Mouse (Mus musculus) macrophage (primary cell): ENCODE measurements around the gene Opn5. TPM values are rescaled to one million over a fixed set of nuclear protein-coding genes. Genes with fewer than 3 reads are reported as not detected.

ENCODE experiments used
- H3K27ac ChIP-seq: fragments of 350-480 bp; formaldehyde crosslinking; 2 replicates; pipeline ENCODE4 v1.9.0; 2021
- H3K36me3 ChIP-seq: fragments of 350-480 bp; formaldehyde crosslinking; 2 replicates; pipeline ENCODE4 v1.9.0; 2021; ENCODE audit errors: inconsistent target
- H3K4me3 ChIP-seq: fragments of 350-480 bp; formaldehyde crosslinking; 2 replicates; pipeline ENCODE4 v1.9.0; 2021; ENCODE audit errors: inconsistent target
- H3K79me2 ChIP-seq: fragments of 350-480 bp; formaldehyde crosslinking; 2 replicates; pipeline ENCODE4 v1.9.0; 2021; ENCODE audit errors: inconsistent target
- WGBS: methylation state at CpG from one replicate; pipeline ENCODE4 v1.1.7; 2026; ENCODE audit warnings: inconsistent platforms; ENCODE audit not compliant: missing documents; 5-methylcytosine and 5-hydroxymethylcytosine counted together
- polyA plus RNA-seq: library from polyadenylated mRNA; stranded (reverse); fragments of 250-400 nt; gene quantifications from 3 replicates; pipeline ENCODE4 v1.2.4, GENCODE M21; 2018; ENCODE audit warnings: inconsistent platforms
- total RNA-seq, 78 experiments: library from RNA; depleted of rRNA; stranded (reverse); fragments of 250-400 nt; gene quantifications; 1 replicate in 9 of 78; 2 replicates in 24 of 78; 3 replicates in 43 of 78; 4 replicates in 2 of 78; pipeline ENCODE4 v1.2.4; 2018; ENCODE audit warnings: inconsistent platforms in 56 of 78

Gene Opn5
- not detected for total RNA-seq (2018; cell fraction: chromatin; rRNA removed)
- not detected for total RNA-seq (2018; cell fraction: cytosol; rRNA removed)
- not detected for total RNA-seq (2018; cell fraction: nucleus; rRNA removed)
- polyA plus RNA-seq, result not detected in 3 replicates

DNA sequence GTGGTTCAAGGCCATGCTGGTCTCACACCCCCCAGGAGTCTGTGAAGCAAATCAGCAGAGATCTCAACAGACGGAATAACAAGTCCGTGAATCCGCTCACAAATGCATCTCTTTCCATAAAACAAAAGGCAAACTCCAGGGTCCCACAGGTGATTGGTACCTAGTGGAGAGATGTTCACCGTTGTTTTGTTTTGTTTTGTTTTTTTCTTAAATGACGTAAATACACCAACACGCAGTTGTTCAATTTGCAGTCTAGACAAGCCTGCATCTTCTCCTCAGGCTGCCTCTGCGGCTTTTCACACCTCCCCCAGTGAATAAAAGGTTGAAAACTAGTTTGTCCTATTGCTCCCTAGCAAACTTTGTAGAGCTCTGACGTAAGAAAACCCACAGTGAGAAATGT, at the start of gene Opn5:
TSS of gene Opn5 (minus strand) at position 101 of the 400 bp plus-strand sequence.
- 83% methylated on average over 8 of the region's 8 CpGs for WGBS
- Histone ChIP-seq H3K79me2 (no peaks in the 10 kb centered on the region), H3K36me3 (no peaks in the 10 kb centered on the region), H3K4me3 (no peak within 1 kb of the TSS), H3K27ac (no peak within 1 kb of the TSS)

DNA sequence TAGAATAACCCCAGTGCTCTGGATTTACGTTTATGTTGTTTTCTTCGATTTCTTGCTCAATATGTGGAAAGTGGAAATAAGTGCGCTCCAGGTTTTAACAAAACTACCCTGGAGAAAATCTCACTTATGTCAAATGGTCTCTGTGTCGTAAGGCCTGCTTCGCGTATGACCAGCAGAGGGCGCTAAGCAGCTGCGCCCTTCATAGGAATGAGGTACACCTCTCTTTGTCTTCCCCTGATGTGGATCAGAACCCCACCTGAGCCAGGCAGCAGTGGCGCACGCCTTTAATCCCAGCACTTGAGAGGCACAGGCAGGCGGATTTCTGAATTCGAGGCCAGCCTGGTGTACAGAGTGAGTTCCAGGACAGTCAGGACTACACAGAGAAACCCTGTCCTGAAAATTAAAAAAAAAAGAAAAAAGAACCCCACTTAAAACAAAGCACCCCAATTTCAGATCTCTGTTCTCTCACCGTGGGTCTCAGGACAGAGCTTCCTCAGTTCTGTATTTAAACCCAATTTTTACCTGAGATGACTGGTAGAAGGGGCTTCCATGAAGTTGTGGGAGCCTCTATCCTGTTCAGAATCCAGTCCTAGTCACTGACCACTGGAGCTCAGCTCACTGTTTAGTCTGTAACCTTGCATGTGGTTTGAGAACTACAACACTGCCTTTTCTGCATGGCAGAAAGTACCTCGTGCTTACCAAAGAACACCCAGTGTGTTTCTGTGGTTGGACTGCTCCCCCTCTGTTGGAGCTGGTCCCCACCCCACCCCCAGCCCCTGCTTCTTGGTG, 47.6 kb upstream of the Opn5 start:
- H3K79me2 ChIP-seq, result no peaks in the 10 kb centered on the region
- 24% methylated on average over 14 of the region's 14 CpGs for WGBS

DNA sequence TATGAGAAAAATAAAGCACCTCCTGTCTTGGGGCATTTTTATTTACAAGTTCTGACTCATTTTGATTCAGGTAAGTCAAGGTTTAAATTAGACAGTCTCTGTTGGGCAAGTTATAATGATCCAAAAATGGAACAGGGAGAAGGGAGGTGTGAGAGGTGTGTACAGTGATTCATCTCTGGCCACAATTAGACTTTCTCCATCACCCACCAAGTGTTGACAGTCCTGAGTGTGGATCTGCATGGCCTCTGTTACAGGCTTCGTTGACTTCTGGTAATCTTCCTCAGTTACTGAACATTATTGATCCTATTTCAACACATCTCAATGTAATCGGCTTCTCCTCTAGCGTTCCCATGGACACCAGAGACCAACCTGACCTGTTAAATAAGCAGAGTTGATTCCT, 32.2 kb upstream of the Opn5 start:
- Histone ChIP-seq H3K36me3 (no peaks in the 10 kb centered on the region), H3K79me2 (no peaks in the 10 kb centered on the region), H3K27ac (no peak overlapping the region), H3K4me3 (no peak overlapping the region)
- 89% methylated on average over 3 of the region's 3 CpGs for WGBS

More for the DNA sequence above, 47.6 kb upstream of the Opn5 start:
- H3K4me3 ChIP-seq, result no peak overlapping the region
- no peak overlapping the region for H3K27ac ChIP-seq
- no peaks in the 10 kb centered on the region for H3K36me3 ChIP-seq

DNA sequence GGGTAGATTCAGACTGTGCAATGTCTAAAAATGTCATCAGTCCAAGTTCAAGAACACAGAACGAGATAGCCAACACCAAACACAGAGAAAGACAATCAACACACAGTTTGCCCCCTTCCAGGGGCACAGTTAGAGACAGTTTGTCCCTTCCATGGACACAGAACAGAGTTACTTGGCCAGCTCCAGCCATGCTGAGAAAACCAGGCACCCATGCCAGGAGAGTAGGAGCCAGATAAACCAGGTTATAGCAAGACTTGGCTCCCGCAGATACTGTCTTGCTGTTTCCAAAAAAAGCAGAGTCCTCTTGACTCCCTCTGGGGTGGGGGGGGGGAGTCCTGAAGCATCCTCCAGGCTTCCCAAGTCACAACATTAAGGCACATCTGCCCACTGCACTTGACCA, 19.0 kb upstream of the Opn5 start:
- Histone ChIP-seq H3K4me3 (no peak overlapping the region), H3K36me3 (no peaks in the 10 kb centered on the region), H3K27ac (no peak overlapping the region), H3K79me2 (no peaks in the 10 kb centered on the region)
- WGBS, result 80% methylated on average over 2 of the region's 2 CpGs

DNA sequence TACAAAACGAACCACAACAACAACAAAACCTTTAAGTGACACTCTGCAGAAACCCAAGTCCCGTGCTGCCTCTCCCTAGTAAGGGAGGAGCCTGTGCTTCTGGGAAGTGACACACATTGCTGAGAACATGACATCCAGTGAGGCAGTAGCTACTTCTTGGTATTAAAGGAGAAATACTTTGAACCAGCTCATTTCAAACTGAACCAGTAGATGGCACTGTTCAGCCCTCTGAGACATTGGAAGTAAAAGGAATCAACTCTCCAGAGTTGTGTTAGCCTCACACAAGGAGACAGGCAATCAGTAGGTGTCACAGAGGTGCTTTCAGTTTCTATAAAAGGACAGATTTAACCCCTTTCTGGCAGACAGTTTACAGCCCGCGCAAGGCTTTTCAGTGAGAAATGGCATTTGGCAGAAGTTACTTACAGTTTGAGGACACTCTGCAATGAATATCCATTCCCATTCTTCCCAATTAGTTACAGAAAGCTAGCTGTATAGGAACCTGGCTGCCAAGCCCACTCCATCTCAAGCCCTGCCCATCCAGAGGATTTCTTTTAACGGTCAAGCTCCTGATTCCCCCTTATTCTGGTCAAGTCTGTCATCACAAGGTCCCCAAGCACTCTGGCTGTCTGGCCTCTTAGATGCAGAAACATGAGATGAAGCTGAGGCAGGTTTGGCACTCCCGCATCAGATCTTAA, 2.0 kb upstream of the Opn5 start:
- Histone ChIP-seq H3K27ac (no peak overlapping the region), H3K79me2 (no peaks in the 10 kb centered on the region), H3K36me3 (no peaks in the 10 kb centered on the region), H3K4me3 (no peak overlapping the region)
- WGBS, result 32% methylated on average over 6 of the region's 6 CpGs

DNA sequence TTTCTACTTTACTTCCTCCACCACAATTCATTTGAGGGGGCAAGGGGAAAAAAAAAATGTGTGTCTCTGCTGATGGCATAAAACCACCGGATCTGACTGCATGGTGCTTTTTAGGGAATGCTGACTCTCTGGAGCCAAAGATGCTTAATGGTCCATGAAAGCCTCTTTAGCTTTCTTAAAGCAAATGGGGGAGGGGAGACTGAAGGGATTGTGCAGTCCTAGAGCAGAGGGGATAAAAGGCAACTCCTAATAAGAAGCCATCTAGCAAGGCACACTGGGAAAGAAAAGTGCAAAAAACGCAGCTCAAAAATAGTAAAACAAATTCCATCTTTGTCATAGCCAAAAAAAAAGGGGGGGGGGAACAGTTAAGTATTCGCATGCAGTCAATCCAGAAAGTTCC, 2.9 kb downstream of the Opn5 start:
- no peaks in the 10 kb centered on the region for H3K36me3 ChIP-seq
- WGBS, result 78% methylated on average over 3 of the region's 3 CpGs
- H3K79me2 ChIP-seq, result no peaks in the 10 kb centered on the region
- H3K27ac ChIP-seq, result no peak overlapping the region
- no peak overlapping the region for H3K4me3 ChIP-seq

DNA sequence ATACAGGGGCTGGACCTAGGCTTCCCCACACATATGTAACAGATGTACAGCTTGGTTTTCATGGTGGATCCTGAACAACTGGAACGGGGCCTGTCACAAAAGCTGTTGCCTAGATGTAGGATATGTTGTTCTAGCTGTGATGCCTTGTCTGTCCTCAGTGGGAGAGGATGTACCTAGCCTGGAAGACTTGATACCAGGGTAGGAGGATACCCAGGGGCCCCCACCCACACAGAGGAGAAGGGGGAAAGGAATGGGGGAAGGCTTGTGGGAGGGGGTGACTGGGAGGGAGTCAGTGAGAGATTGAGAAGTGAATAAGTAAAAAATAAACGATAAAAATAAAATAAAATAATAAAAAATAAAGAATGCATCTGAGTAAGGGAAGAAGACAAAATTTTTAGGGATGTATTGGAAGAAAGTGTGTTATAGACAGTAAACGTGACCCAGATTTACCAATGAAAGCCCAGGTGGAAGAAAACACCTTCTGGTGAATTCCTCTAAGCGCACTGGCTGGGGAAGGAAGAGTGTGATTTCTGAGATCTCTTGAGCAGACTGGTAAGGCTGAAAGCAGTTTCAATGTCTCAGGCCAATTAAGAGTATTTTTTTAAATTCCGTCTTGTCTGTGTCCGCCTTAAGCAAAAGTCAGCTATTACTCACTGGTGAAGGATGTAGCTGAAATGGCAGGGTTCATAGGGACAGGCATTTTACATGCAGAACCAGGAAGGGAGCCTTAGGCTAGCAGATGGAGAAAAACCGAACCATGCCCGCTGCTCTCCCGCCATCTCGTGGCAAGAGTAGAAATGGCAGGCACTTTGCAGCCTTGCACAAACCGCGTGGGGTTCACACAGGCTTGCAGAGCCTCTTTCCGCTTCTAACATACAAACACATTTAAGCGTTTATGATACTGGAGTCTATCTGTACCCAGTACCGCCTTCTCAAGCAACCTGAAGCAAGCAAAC, 8.1 kb downstream of the Opn5 start:
- 31% methylated on average over 15 of the region's 15 CpGs for WGBS

DNA sequence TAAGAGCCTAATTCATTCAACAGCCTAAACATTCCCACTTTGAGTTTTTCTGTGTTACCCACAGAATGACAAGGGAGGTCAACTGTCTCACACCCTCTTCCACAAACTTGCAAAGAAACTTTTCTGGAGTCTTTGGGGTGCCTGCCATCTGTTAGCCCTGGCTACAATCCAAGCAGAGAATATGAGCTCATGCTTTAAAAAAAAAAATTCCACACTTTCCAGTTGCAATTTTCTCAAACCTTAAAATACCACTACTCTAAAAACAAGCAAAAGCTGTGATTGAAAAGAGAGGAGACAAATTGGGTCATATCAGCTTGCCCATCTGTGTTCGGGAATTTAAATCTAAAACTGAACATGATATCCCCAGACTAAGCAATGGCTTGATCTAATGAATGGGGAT, 24.7 kb downstream of the Opn5 start:
- WGBS, result 75% methylated on average over 1 of the region's 1 CpGs
- H3K36me3 ChIP-seq, result no peaks in the 10 kb centered on the region
- no peak overlapping the region for H3K4me3 ChIP-seq
- no peaks in the 10 kb centered on the region for H3K79me2 ChIP-seq
- H3K27ac ChIP-seq, result no peak overlapping the region

More for the DNA sequence above, 8.1 kb downstream of the Opn5 start:
- Histone ChIP-seq H3K36me3 (no peaks in the 10 kb centered on the region), H3K27ac (no peak overlapping the region), H3K4me3 (no peak overlapping the region), H3K79me2 (no peaks in the 10 kb centered on the region)

DNA sequence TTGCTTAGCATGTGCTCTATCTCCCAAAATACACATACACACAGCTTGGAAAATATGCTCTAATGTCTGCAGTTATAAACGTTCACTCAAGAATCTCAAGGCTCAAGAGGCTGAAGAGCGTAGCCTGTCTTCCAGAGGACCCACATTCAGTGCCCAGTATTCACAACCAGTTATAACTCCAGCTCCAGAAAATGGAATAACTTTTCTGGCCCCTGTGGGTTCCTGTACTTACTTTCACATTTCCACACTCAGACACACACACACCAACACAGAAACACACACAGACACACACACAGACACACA, 28.2 kb downstream of the Opn5 start:
- no peaks in the 10 kb centered on the region for H3K36me3 ChIP-seq
- H3K27ac ChIP-seq, result no peak overlapping the region
- H3K4me3 ChIP-seq, result no peak overlapping the region
- no peaks in the 10 kb centered on the region for H3K79me2 ChIP-seq
- WGBS, result 94% methylated on average over 2 of the region's 2 CpGs

DNA sequence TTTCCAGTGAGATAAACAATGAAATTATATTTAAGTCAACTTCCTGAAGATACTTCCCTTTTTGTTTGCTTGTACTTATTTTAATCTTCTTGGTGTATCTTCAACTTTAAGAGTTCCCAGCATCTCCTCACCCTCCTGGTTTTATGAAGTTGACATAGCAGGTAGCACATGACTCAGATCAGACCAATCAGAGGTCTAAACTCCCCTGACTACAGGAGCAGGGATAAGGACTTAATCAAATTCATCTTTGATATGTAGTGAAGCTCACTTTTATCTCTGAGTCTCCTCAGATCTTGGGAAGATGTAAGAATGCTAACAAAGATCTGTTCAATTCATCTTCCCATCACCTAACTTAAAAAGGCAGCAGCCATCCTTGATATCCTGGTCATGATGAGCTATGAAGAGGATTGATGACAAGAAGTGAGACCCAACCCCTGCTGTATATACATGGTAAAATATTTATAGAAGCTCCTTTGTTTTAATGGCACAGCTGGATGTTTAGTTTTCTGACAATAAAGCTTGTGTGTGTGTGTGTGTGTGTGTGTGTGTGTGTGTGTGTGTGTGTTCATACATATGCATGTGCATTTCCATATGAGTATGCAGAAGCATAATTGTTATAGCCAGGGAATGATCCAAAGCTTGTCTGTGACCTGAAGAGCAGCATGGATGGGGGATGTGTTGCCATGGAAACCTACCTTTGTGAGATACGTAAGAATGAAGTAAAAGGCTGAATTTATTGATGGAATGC, 28.7 kb downstream of the Opn5 start:
- Histone ChIP-seq H3K79me2 (no peaks in the 10 kb centered on the region), H3K27ac (no peak overlapping the region), H3K36me3 (no peaks in the 10 kb centered on the region), H3K4me3 (no peak overlapping the region)
- whole genome bisulfite sequencing, result 100% methylated on average over 1 of the region's 1 CpGs

DNA sequence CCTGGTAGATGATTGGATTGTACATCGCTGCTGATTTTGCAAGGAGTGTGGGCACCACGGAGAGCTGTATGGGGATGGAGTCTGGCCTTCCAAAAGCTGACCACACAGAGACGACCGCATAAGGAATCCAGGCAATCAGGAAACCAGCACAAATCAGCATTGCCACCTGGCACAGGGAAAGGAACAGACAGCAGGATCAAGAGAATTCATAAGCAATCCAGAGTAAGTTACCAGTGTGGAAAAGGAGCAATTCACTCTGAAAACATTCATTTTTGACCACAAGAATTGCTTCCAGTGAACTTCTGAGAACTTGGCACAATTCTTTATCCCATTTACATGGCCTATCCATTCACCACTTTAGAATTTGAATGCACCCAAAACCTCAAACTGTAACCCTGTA, 30.6 kb downstream of the Opn5 start:
- Histone ChIP-seq H3K27ac (no peak overlapping the region), H3K79me2 (no peaks in the 10 kb centered on the region), H3K36me3 (no peaks in the 10 kb centered on the region), H3K4me3 (no peak overlapping the region)
- WGBS, result 68% methylated on average over 4 of the region's 4 CpGs

DNA sequence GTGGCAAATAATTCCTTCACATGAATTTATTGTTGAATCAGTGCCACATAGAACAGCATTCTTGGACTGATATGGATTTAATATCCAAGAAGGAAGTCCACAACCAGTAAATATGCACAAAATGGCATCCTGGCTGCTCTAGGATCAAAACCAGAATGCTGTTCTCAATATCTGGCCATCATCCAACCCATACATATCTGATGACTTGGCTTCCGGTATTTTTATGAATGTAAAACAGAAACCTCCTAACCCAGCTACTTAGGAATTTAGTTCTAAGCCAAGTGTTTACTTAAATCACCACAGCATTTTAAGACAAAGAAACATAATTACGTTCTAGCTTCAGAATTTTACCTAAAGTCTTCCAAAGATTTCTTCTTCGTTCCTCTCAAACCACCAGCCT, 31.0 kb downstream of the Opn5 start:
- H3K79me2 ChIP-seq, result no peaks in the 10 kb centered on the region
- 78% methylated on average over 3 of the region's 3 CpGs for WGBS
- H3K4me3 ChIP-seq, result no peak overlapping the region
- no peaks in the 10 kb centered on the region for H3K36me3 ChIP-seq
- no peak overlapping the region for H3K27ac ChIP-seq

DNA sequence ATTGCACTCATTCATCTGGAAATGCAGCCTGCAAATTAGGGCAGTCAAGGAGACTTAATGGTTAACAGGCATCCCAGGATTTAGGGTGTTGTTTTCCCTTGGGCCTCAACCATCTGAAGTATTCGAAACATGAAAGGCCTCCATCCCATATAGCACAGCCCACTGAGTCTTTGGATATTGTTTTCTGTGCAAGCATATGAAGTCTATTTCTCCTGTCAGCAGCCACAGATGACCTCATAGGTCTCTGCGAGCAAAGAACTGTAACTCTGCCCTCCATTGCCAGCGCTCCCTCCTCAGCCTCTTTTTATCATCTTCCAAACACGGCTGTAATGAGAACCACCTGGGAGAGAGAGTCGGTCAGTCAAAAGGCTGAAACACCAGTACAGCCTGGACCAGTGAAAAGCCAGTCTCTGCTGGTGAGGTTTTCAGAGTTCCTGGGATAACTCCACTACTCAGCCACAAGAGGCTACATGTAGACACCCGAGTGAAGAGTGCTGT, 34.5 kb downstream of the Opn5 start:
- 83% methylated on average over 6 of the region's 6 CpGs for WGBS
- Histone ChIP-seq H3K4me3 (no peak overlapping the region), H3K27ac (no peak overlapping the region), H3K79me2 (no peaks in the 10 kb centered on the region), H3K36me3 (no peaks in the 10 kb centered on the region)

DNA sequence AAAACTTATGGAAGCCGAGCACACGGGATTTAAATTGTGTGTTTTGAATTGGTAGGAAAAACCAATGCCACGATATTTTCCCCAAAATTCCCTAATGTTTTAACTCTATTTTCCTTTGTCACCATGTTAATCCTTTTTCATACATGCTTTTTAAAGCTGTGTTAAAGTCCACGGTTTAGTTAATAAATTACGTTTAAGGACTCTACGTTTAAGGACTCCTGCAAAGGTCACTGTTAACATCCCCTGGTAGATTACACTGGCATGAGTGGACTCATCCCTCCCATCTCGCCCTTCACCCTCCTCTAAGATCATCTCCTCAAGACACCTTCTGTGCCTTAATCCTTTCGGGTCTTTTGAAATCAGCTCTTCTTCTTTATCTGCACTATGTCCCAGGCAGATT, 37.4 kb downstream of the Opn5 start:
- no peaks in the 10 kb centered on the region for H3K79me2 ChIP-seq
- WGBS, result 97% methylated on average over 7 of the region's 8 CpGs
- H3K4me3 ChIP-seq, result no peak overlapping the region

More for the DNA sequence above, 37.4 kb downstream of the Opn5 start:
- H3K27ac ChIP-seq, result no peak overlapping the region
- H3K36me3 ChIP-seq, result no peaks in the 10 kb centered on the region
